Comparison of ENCODE assay signal across 10 mouse cellular contexts in genomic region chr2:25303931-25304656, GRCm38 (mm10). TPM values are rescaled to one million over a fixed set of nuclear protein-coding genes. Genes with fewer than 3 reads are reported as not detected.
A peak's percentile ranks its signal among the peaks of the same experiment; 100 is the strongest.
DNase-seq lines count a peak whose midpoint lies in the region; ATAC-seq lines count a peak whose summit lies in the region.
"Had no signal": no experiment of that assay in that cellular context is flagged by ENCODE, and none has a peak within 500 bp of the region (broad histone marks: within the 10 kb centered on the region; RNA-seq: fewer than 3 reads in every experiment).

No protein-coding gene starts in this region.

- peak; percentile 18; the same call in 1 of the 2 replicates for ATAC-seq in frontal cortex, adult (ENCODE audit: low TSS enrichment)
- ATAC-seq in forebrain, embryonic 15.5 days (replicated peaks), result peak; percentile 47
- 0 out of 2 replicates have a peak, but pooled peaks have one; percentile 13 for ATAC-seq in megakaryocyte-erythroid progenitor cell, adult 5-6 weeks (replicated peaks; ENCODE audit: low FRiP score, low TSS enrichment, poor library complexity, severe bottlenecking)

- WGBS in forebrain, embryonic 15.5 days, result 78% methylated on average over 7 of the region's 7 CpGs

- peak overlapping the region; percentile 78 for H3K4me2 ChIP-seq in forebrain, embryonic 15.5 days (replicated peaks)

- 0 out of 2 replicates have a peak overlapping the region, but pooled peaks have one; percentile 58 for H3K9ac ChIP-seq in forebrain, embryonic 15.5 days (replicated peaks)

- peaks cover 9% of the 10 kb centered on the region for H3K4me1 ChIP-seq in forebrain, embryonic 15.5 days

- H3K4me3 ChIP-seq in forebrain, embryonic 15.5 days, result peak overlapping the region; percentile 52

- DNase-seq in frontal cortex, postnatal 14 days (ENCODE audit: low spot score in 2 of 2), result no peak
- DNase-seq in cerebellum, adult 11 months, result peak; percentile 75
- DNase-seq in urinary bladder, postnatal 14 days (ENCODE audit: low spot score), result no peak
- DNase-seq in embryo, embryonic 9.5 days (ENCODE audit: extremely low spot score), result no peak
- no peak for DNase-seq in frontal cortex, adult 2 months (ENCODE audit: extremely low spot score in 1 of 2, low spot score in 1 of 2)
- DNase-seq: gastrocnemius, postnatal 36 days had no signal

- no peaks in the 10 kb centered on the region for H3K9me3 ChIP-seq in forebrain, embryonic 15.5 days

- H3K27me3 ChIP-seq in forebrain, embryonic 15.5 days, result peaks cover 48% of the 10 kb centered on the region

- no peaks in the 10 kb centered on the region; the same call in 1 of the 2 replicates for H3K36me3 ChIP-seq in forebrain, embryonic 15.5 days

- H3K27ac ChIP-seq in forebrain, embryonic 15.5 days (replicated peaks), result no peak overlapping the region

RNA-seq across cellular contexts. Expression of gene Lrrc26, which starts 14.4 kb away (rescaled TPM):
- not detected in 2 replicates for polyA plus RNA-seq in forebrain, embryonic 15.5 days (2015; fragmentation: Nextera tagmentation; extraction: Ambion mirVana)
- not detected in 2 replicates for total RNA-seq in megakaryocyte-erythroid progenitor cell, adult 5-6 weeks (2014; fragmentation: Nextera tagmentation)
- not detected in 2 replicates for total RNA-seq in megakaryocyte-erythroid progenitor cell, adult 5-6 weeks (2017)
- polyA plus RNA-seq in frontal cortex, adult 2 months (2012; rRNA removed), result 0.15 TPM in 1 of 2 replicates, not detected in the other
- total RNA-seq: gastrocnemius, postnatal 36 days had no signal

RNA-seq across cellular contexts. Expression of gene Grin1, which starts 14.9 kb away (rescaled TPM):
- 19.1 and 21.5 TPM in 2 replicates for polyA plus RNA-seq in forebrain, embryonic 15.5 days (2015; fragmentation: Nextera tagmentation; extraction: Ambion mirVana)
- total RNA-seq in megakaryocyte-erythroid progenitor cell, adult 5-6 weeks (2014; fragmentation: Nextera tagmentation), result not detected in 2 replicates
- total RNA-seq in megakaryocyte-erythroid progenitor cell, adult 5-6 weeks (2017), result not detected in 2 replicates
- polyA plus RNA-seq in frontal cortex, adult 2 months (2012; rRNA removed), result 313 and 325 TPM in 2 replicates
- total RNA-seq: gastrocnemius, postnatal 36 days had no signal

RNA-seq across cellular contexts. Expression of gene Tmem210, which starts 16.1 kb away (rescaled TPM):
- polyA plus RNA-seq in forebrain, embryonic 15.5 days (2015; fragmentation: Nextera tagmentation; extraction: Ambion mirVana), result not detected in 2 replicates
- not detected in 2 replicates for total RNA-seq in megakaryocyte-erythroid progenitor cell, adult 5-6 weeks (2014; fragmentation: Nextera tagmentation)
- not detected in 2 replicates for total RNA-seq in megakaryocyte-erythroid progenitor cell, adult 5-6 weeks (2017)
- not detected in 2 replicates for polyA plus RNA-seq in frontal cortex, adult 2 months (2012; rRNA removed)
- total RNA-seq: gastrocnemius, postnatal 36 days had no signal
- polyA plus RNA-seq: lung, embryonic 16.5 days had no signal

RNA-seq across cellular contexts. Expression of gene Man1b1, which starts 28.0 kb away (rescaled TPM):
- polyA plus RNA-seq in forebrain, embryonic 15.5 days (2015; fragmentation: Nextera tagmentation; extraction: Ambion mirVana), result 52.6 and 61.1 TPM in 2 replicates
- total RNA-seq in megakaryocyte-erythroid progenitor cell, adult 5-6 weeks (2014; fragmentation: Nextera tagmentation), result 37.1 and 38.9 TPM in 2 replicates
- total RNA-seq in megakaryocyte-erythroid progenitor cell, adult 5-6 weeks (2017), result 31.8 and 82.7 TPM in 2 replicates
- 31.1 and 31.8 TPM in 2 replicates for polyA plus RNA-seq in frontal cortex, adult 2 months (2012; rRNA removed)

RNA-seq across cellular contexts. Expression of gene Anapc2, which starts 31.8 kb away (rescaled TPM):
- polyA plus RNA-seq in forebrain, embryonic 15.5 days (2015; fragmentation: Nextera tagmentation; extraction: Ambion mirVana), result 148 and 150 TPM in 2 replicates
- total RNA-seq in megakaryocyte-erythroid progenitor cell, adult 5-6 weeks (2014; fragmentation: Nextera tagmentation), result 52.0 and 56.6 TPM in 2 replicates
- 31.3 and 39.0 TPM in 2 replicates for total RNA-seq in megakaryocyte-erythroid progenitor cell, adult 5-6 weeks (2017)
- 69.9 and 79.0 TPM in 2 replicates for polyA plus RNA-seq in frontal cortex, adult 2 months (2012; rRNA removed)

Comparison
In these comparisons a context has a peak if more than half of its experiments do, and no peak if none do; other contexts are left out.
1. RNA of gene Grin1, which starts 14.9 kb away (polyA plus RNA-seq): 313 to 325 TPM in frontal cortex, adult 2 months; 19.1 to 21.5 TPM in forebrain, embryonic 15.5 days; every median in the first group is over 10 times any median in the second.
2. Peak in every context shown above with its lines, with median percentiles within 50 percentile points of each other: ATAC-seq.